Mouse (Mus musculus) lung, postnatal 14 days (tissue): Measurements from ENCODE around the gene Cdkn1a.
"Not testable (repeated sequence)": the region's sequence is repeated elsewhere in the genome, so short reads cannot be mapped to it uniquely, and the experiment has no call there.

Experiments used
- DNase-seq: peaks from one replicate; pipeline ENCODE4 v3.0.0; 2021

Cdkn1a gene

DNA sequence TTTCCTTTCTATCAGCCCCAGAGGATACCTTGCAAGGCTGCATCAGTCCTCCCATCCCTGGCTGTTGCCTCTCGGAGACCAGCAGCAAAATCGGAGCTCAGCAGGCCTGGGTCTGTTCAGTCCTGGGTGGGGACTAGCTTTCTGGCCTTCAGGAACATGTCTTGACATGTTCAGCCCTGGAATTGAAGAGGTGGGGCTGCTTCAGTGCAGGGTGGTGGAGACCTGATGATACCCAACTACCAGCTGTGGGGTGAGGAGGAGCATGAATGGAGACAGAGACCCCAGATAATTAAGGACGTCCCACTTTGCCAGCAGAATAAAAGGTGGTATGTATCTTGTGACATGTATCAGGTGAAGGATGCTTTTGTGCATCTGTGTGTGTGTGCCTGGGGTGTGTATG is at the start of gene Cdkn1a:
TSS of gene Cdkn1a (plus strand) at position 201 of the 400 bp plus-strand sequence.
- no peak for DNase-seq

DNA sequence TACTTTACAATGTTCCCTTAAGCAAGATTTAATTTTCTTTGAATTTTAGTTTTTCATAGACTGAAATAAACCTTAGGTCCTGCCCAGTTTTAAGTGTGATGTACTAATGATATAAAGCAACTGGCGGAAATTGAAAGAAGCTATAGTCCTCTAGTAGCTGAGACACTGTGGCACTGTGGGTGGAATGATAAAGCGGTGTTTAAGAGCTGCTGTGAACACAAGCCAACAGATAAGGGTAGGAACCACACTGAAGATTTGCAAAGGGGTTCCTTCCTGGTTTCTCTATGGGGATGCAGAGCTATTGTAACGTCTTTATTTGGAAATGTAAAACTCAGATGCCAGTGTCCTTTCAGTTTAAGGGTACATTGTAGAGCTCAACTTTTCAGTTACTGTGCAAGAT is 49.1 kb upstream of the Cdkn1a start:
- not testable (repeated sequence) for DNase-seq

DNA sequence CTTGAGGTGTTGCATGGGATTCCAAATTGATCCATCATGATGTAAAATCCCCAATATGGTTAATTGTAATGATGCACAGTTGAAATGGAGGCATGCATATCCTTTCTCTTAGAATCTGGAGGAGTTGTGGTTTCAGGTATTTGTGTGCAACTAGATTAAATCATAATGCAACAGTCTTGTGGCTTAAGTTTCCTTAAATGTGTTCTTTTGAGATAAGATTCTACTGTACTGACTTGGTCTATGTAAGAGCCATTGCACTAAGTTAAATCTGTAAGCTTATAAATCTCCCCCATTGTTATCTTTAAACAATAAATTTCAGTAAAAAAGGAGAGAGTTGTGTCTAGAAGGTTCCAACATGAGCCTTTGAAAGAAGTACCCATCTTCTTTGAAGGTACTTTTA is 48.2 kb upstream of the Cdkn1a start:
- no peak for DNase-seq

DNA sequence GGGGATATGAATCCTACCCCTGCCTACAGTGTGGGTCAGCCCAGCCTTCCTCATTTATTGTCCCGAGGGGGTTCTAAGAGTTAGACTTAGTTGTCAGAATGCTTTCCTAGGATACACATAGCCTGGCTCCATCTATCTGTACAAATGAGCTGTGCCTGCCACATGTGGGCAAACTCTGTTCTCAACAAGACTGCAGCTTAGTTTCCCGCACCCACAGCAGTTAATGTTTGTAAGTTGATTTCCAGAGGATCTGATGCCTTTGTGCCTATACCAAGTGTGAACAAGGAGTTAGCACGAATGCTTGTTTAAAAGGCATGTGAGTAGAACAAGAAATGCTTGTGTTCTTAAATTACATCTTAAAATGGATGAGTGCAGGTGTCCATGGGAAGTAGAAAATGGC is 47.2 kb upstream of the Cdkn1a start:
- no peak for DNase-seq

DNA sequence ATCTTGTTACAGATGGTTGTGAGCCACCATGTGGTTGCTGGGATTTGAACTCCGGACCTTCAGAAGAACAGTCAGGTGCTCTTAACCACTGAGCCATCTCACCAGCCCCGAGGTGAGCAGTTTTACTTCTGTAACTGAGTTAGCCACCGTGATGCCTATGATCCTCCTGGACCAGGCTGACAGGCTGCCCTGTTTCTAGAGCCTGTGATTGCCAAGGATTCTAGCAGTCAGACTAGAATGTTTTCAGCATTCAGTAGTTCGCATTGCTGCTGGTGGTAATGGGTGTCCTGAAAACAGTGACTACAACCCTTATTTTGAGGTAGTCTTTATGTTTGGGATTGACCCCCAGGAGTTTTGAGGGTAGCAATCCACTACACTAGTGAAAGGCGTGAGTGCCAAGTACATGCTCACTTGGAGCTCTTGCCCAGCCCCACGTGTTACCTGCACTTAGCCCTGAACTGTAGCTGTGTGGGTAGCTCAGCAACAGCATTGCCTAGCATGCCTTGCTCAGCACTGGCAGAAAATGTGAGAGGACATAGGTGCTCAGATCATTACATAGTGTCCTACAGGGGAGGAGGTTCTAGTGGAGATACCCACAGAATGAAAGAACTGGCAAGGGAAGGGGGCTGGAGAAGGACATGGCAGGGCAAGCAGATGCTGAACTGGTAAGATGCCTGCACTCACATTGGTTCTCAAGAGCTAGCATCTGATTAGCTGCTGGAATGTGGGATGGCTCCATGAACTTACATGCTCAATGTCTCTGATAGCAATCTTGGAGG is 46.4 kb upstream of the Cdkn1a start:
- DNase-seq, result no peak

DNA sequence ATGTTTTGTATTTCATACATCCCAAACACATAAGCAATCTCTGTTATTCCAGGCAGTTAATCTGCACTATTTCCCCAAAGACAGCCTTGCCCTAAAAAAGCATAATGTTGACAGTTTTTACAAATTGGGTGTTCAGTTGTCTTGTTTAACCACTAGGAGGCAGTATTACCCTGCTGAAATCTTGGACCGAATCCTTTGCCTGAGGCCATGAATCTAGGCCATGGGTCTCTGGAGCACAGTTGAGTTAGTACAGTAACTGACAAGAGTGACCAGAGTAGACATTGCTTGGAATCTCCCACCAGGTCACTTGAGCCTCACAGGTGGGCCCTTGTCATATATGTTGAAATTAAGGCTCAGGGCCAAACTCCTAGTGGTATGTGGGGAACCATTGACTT is 45.9 kb upstream of the Cdkn1a start:
- DNase-seq, result no peak

DNA sequence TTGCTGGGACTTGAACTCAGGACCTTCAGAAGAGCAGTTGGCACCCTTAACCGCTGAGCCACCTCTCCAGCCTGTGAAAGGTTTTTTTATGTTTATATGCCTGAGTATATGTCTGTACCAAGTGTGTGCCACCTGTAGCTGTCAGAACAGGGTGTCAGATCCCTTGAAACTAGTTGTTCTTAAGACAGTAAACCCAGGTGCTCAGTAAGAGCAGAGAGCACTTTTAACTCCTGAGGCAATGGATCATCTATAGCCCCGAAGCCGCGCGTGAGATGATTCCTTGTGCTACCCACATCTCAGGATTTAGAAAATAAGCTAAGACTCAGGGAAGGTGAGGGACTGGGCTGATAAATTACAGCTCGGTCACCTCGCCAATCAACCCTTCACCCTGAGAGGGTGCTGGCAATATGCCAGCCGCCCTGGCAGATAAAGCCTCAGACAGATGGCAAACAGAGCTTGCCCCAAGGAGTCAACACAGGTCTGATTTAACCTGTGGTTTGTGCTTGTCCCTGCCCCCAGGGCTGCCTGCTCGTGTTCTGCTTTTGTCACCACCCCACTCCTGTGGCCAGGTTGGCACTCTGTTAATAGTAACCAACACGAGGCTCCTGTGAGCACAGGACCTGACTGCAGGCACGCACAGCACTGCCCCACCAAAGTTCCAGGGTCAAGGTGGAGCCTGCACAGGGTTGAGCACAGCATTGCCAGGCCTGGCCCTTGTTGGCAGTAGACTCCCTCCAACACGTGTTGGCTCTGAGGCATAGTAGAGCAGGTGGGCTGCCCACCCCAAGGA is 44.8 kb upstream of the Cdkn1a start:
- DNase-seq, result peak; percentile 59

DNA sequence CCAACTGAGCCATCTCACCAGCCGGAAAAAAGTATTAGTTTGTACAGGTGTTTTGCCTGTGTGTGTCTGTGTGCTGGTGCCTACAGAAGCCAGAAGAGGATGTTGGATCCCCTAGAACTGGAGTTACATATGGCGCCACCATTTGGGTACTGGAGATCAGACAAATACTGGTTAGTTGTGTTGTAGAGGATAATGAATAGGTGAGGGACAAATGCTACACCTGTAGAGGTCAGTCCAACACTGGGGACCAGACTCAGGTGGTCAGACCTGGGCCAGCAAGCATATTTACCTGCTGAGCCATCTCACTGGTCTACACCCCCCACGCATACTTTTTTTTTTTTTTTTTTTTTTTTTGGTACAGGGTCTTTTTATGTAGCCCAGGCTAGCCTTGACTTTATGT is 43.9 kb upstream of the Cdkn1a start:
- no peak for DNase-seq

DNA sequence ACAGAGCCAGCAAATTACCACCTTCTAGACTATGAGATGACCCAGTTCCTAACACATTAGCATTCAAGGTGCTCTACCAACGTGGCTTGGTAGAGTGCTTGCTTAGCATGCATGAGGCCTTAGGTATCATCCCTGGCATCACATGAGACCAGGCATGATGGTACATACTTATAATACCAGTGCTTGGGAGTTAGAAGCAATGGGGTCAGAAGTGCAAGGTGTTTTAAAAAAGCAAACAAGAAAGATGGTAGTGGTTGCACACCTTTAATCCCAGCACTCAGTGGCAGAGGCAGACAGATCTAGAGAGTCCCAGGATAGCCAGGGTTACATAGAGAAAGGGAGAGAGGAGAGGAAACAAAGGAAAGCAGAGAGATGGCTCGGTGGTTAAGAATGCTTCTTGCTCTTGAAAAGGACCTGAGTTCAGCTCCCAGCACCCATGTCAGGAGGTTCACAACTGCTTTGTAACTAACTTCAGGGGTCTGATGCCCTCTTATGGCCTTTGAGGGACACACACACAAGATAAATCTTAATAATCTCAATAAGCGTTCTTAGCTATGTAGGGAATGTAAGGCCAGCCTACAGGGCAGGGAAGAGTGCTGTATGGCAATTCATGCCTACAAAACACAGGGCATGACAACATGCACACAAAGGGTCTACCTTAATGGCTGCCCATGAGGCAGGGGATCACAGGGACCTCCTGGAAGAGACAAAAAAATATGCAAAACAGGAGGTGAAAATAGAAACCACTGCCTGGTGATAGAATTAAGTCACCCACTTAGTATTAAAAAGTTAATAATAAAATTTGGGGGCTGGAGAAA is 42.9 kb upstream of the Cdkn1a start:
- DNase-seq, result no peak

DNA sequence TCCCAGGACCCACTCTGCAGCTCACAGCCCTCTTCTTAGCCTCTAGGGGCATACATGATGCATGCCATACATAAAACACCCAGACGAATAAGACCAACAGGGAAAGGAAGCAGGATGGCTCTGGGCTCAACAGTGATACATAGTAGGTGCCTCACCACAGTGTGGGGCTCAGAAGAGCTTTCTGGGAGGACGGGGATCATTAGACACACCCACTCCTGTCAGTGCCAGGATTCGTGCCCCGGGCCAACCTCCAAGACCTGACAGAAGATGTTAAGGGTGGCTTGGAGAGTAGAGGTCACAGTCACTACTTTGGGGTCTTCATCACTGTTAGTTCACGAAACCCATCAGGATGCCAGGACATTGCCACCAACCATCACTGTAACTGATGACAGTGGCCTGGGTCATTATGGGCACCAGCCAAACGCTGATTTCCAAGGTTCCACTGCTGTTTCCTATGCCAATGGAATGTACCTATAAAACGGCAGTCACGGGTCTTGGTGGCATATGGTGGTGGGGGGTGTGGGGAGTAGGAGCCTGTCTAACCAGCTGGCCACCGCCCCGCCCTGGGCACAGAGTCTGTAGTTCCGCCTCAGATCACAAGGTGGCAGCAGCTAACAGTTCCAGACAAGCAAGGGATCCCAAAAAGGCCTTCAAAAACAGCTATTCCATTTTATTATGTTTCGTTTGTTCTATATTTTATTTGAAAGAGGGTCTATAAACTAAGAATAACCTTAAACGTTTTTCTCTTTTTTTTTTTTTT is 41.8 kb upstream of the Cdkn1a start:
- peak; percentile 90 for DNase-seq

DNA sequence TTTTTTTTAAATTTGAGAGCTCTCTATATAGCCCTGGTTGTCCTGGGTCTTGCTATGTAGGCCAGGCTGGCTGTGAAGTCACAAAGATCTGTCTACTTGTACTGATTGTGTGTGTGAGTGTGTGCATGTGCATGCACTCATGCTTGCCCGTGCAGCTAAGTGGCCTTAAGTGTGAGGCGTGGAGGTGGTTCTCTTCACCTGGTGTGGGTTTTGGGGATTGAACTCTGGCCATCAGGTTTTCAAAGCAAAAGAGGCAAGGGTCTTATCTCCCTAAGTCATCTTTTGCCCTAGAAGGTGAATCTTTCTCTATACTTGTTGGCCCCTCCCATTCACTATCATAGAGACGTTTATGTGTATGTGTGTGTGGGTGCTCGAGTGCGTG is 41.3 kb upstream of the Cdkn1a start:
- DNase-seq, result no peak

DNA sequence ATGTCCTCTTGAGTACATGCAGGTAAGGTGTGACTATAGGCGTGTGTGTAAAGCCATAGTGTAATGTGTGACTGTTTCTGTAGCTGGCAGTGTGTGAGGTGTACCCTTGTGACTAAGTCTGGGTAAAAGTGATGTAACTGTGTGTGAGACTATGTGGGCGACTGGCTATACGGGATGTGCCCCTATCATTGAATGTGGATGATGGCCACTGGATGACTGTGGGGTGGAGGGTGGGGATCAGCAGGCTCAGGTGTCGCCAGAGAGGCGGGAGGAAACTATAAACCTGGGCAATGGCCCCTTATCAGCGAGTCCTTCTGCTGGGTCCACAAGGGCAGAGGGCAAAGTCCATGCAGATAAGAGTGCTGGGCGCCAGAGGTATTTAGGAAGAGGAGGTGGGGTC is 40.9 kb upstream of the Cdkn1a start:
- no peak for DNase-seq

DNA sequence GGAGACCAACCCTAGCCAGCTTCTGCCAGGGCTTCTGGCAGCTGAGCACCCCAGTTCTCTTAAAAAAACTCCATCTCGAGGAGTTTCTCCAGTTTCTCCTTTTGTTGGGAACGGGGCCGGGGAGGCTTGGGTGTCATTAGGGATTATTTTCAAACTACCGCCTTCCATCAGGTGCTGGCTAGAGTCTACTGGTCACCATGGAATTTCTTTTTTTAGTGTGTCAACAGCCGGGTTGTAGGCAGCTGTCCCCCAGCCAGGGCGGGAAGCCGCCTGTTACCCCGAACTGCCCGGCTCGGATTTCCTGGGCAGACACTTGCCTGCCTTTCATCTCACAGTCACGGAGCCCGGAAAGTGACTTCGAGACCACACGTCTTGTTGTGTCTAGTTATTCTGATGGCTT is 40.0 kb upstream of the Cdkn1a start:
- DNase-seq, result no peak

DNA sequence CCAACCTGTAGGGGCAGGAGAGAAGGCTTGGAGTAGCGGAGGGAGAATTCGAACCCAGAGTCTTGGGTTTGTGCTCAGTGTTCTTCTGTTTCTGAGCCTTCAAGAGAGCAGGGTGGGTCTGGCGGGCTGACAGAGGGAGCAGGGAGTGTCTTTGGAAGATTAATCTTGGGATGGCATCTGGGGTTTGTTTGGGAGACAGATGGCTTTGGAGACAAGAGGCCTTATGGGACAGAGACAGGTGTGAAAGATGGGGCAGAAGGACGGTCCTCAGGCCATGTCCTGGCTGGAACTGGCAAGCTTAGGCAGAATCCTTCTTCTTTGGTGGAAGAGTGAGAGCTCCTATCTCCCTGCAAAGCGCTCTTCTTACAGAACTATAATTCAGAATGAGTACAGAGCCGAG is 37.7 kb upstream of the Cdkn1a start:
- no peak for DNase-seq

DNA sequence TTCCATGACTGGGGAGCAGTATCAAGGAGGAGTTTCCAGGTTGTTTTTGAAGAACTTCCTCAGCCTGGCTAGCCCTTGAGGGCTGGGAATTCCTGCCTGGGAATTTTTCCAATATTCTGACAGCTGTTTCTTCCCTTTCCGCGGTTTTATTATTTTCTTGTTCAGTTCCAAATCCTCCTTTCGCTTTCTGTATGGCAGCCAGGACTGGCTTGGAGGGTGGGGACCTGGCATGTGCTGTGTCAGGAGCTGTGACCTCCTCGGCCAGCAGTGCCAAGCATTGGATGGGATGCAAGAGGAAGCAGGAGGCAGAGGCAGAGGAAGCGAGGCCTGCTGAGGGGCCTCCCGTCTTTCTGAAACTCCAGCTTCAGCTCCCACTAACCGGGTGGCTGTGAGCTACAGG is 36.9 kb upstream of the Cdkn1a start:
- DNase-seq, result peak; percentile 72

DNA sequence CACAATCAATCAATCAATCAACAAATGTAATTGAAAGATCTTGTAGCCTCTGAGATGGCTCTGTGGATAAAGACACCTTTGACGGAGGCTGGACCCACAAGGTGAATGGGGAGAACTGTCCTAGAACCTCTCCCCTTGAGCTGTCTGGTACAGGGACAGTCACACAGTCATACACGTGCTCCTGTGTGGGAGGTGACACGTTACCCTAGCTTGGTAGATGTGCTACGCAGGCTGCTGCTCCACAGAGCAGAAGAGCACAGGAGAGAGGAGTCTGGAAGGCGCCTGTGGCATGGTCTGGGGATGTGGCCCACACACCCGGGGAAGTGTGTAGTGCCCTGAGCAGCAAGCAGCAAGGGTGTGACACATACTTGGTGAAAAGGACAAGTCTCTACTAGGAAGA is 36.3 kb upstream of the Cdkn1a start:
- no peak for DNase-seq

DNA sequence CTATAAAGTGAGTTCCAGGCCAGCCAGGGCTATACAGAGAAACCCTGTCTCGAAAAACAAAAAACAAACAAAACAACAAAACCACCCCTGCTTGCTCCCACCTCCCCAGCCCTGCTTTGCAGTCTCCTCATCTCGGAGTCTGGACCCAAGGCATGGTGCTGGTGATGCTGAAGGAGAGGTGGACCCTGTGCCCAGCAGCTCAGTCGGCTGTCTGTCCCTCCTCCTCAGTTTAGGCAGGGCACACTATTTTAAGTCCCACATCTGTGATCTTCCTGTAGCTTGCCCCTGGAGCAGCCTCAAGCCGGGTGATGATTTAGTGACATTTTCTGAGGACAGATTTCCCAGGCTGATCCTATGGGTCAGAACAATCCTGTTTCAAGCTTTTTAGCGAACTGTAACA is 35.2 kb upstream of the Cdkn1a start:
- DNase-seq, result no peak

DNA sequence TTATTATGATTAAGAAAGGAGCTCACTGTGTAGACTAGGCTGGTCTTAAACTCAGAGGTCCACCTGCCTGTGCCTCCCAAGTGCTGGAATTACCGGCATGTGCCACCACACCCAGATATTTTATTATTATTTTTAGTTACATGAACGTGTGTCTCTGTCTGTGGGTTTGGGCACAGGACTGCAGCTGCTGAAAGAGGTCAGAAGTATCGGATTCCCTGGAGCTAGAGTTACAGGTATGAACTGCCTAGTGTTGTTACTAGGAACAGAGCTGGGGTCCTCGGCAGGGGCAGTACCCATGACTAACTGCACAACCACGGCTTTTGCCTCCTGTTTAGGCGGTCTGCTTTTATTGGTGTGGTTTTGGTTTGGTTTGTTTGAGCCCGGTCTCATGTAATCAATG is 34.6 kb upstream of the Cdkn1a start:
- DNase-seq, result no peak

DNA sequence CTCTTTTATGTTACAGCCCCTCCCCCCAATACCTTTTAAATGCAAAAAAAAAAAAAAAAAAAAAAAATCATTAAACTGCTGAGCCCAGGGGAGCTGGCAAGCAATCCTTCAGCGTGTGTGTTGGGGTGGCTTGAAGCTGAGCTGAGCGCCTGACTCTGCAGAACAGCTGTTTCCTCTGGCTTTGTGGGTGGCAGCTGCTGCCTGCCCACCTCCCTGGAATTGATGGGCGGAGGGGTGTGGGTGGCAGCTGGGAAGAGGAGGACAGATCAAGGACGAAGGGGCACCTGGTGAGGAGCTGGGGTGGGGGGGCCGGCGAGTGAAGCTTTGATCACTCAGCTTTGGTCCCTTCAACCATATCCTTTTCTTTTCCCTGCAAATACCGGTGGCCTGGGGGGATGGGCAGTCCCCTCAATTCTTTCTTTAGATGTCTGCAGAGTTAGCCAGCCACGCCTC is 34.1 kb upstream of the Cdkn1a start:
- no peak for DNase-seq

DNA sequence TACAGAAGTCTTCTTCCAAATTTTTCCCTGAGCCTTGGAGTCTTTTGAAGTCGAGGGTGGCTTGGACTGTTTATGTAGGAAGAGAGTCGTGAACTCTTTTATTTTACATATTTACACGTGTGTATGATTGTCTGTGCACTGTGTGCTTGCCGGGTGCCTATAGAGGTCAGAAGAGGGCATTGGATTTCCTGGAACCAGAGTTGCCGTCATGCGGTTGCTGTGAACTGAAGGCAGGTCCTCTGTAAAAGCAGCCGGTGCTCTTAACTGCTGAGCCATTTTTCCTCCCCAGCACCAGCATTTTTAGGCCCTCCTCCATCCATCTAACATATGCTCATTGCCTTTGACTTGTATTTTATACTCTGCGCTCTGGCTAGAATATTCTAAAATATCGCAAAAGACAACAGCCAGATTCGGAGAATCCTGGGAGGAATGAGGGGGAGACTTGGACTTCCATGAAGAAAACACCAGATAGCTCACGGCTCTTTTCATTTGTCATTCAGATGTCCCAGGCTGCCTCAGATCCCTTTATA is 33.4 kb upstream of the Cdkn1a start:
- DNase-seq, result no peak

DNA sequence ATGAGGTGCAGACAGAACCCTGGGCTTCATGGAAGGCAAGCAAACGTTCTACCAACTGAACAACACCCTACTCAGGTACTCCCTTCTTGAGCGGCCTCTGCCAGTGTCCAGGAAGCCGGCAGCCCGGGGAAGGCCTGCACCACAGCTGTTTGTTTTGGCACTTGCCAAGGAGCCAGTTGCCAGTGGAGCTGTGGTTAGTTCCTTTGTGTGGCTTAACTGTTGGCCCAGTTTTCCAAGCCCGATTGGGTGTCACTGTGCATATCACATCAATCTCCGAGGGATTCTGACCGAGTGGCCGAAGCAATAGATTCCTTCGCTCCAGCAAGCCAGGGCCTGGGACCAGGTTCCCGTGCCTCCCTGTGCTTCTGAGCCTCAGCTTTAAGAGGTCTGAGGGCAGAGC is 32.8 kb upstream of the Cdkn1a start:
- DNase-seq, result peak; percentile 50

DNA sequence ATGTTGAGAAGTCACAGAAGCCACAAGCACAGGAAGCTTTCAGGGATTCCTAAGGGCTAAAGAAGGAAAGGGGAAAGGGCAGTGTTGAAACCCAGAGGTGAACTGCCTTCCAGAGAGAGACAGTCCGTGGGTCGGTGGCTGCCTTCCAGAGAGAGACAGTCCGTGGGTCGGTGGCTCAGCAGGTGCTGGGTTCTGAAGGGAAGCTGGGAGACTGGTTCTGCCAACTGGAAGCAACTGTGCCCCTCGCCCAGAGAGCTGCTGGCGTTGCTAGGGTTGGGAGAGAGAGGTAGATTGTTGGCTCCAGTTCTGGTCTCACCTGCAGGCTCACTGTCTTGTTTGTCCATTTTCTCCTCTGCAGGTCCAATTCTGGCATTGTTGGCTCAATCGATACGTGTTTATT is 32.3 kb upstream of the Cdkn1a start:
- DNase-seq, result no peak

DNA sequence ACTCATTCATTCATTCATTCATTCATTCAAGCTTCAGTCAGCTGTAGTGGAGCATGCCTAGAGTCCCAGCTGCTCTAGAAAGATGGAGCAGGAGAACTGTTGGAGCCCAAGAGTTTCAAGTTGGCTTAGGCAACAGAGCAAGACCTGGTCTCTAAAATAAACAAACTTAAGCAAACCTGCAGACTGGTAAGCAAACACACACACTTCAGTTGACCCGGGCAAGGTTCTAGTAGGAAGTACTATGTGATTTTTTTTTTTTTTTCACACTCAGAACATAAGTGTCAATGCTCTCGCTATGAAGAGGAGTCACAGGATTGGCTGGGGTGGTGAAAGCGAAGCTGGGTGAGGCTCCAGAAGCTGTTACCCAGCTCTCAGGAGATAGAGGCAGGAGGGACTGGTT is 31.2 kb upstream of the Cdkn1a start:
- no peak for DNase-seq
